Mouse (Mus musculus) intestine, postnatal 0 days (tissue): Measurements from ENCODE around the gene Rgs3. TPM values are rescaled to one million over a fixed set of nuclear protein-coding genes. Genes with fewer than 3 reads are reported as not detected.

Experiments
- ATAC-seq: fragments of 200-750 bp; cut with Nextera tagmentation; 2 replicates; pipeline ENCODE4 v1.8.0; 2017; ENCODE audit warnings: mild to moderate bottlenecking, moderate TSS enrichment, moderate library complexity
- H3K27ac ChIP-seq: fragments of 300-500 bp; sonication (generic); 2 replicates; pipeline ENCODE4 v1.5.1; 2014; ENCODE audit warnings: mild to moderate bottlenecking, low read depth, low read length, moderate library complexity
- H3K27me3 ChIP-seq: fragments of 300-500 bp; sonication (generic); replicated peaks from 2 replicates; pipeline ENCODE4 v1.6.1; 2014; ENCODE audit warnings: low read length, mixed read lengths; ENCODE audit not compliant: control insufficient read depth, insufficient read depth
- H3K36me3 ChIP-seq: fragments of 300-500 bp; sonication (generic); 2 replicates; pipeline ENCODE4 v1.6.1; 2014; ENCODE audit warnings: mild to moderate bottlenecking, moderate library complexity; ENCODE audit not compliant: control insufficient read depth, insufficient read depth
- H3K4me1 ChIP-seq: fragments of 300-500 bp; sonication (generic); replicated peaks from 2 replicates; pipeline ENCODE4 v1.6.1; 2014; ENCODE audit warnings: antibody characterized with exemption, low read length, mixed read lengths; ENCODE audit not compliant: control insufficient read depth, insufficient read depth
- H3K4me2 ChIP-seq: fragments of 300-500 bp; sonication (generic); replicated peaks from 2 replicates; pipeline ENCODE4 v1.6.1; 2014; ENCODE audit warnings: low read depth, mild to moderate bottlenecking, moderate library complexity
- H3K4me3 ChIP-seq: fragments of 300-500 bp; sonication (generic); 2 replicates; pipeline ENCODE4 v1.5.1; 2014; ENCODE audit warnings: low read depth, low read length
- H3K9ac ChIP-seq: fragments of 300-500 bp; sonication (generic); 2 replicates; pipeline ENCODE4 v1.6.1; 2014; ENCODE audit warnings: mild to moderate bottlenecking, low read depth, low read length
- H3K9me3 ChIP-seq: fragments of 300-500 bp; sonication (generic); 2 replicates; pipeline ENCODE4 v1.6.1; 2016; ENCODE audit warnings: mixed run types; ENCODE audit not compliant: control insufficient read depth
- CTCF ChIP-seq: sonication (generic); IDR thresholded peaks from 2 replicates; pipeline ENCODE4 v1.5.1; 2016; ENCODE audit warnings: low read depth, mild to moderate bottlenecking, control low read depth, antibody characterized with exemption, moderate library complexity
- WGBS: fragments of 180-500 bp; shearing (Covaris S2); extraction: QIAGEN DNeasy Blood & Tissue Kit; methylation state at CpG from one replicate; pipeline ENCODE4 v1.1.7; 2014; 5-methylcytosine and 5-hydroxymethylcytosine counted together
- polyA plus RNA-seq: library from polyadenylated mRNA; unstranded; fragments of >200 nt; fragmentation: Nextera tagmentation; extraction: Ambion mirVana; gene quantifications from 2 replicates; pipeline ENCODE4 v1.2.1, GENCODE M21; 2015

Rgs3 gene
- polyA plus RNA-seq, 1 experiment from 2014 or later = 30.1 TPM

GRCm38 (mm10) chr4:62516579-62516978, 43.1 kb upstream of the Rgs3 start:
- no peak overlapping the region for H3K4me3 ChIP-seq
- no peaks in the 10 kb centered on the region for H3K9me3 ChIP-seq
- peak overlapping the region; percentile 89 for H3K4me2 ChIP-seq
- no peaks in the 10 kb centered on the region for H3K27me3 ChIP-seq
- 24% methylated on average over 1 of the region's 1 CpGs for WGBS
- peaks cover 11% of the 10 kb centered on the region for H3K4me1 ChIP-seq
- ATAC-seq = peak; percentile 35; the same call in 1 of the 2 replicates
- H3K9ac ChIP-seq = no peak overlapping the region
- H3K36me3 ChIP-seq = peaks cover 27% of the 10 kb centered on the region
- TF ChIP-seq CTCF = no peak
- peak overlapping the region; percentile 82 for H3K27ac ChIP-seq

GRCm38 (mm10) chr4:62517046-62517445, 42.6 kb upstream of the Rgs3 start:
- Histone ChIP-seq H3K36me3 (peaks cover 22% of the 10 kb centered on the region), H3K4me3 (no peak overlapping the region), H3K27me3 (no peaks in the 10 kb centered on the region), H3K27ac (peak overlapping the region; percentile 82), H3K9me3 (no peaks in the 10 kb centered on the region), H3K4me1 (peaks cover 11% of the 10 kb centered on the region), H3K4me2 (peak overlapping the region; percentile 89), H3K9ac (no peak overlapping the region)
- WGBS = 45% methylated on average over 8 of the region's 8 CpGs
- ATAC-seq = peak; percentile 25
- TF ChIP-seq CTCF = no peak

- H3K27ac ChIP-seq = peak overlapping the region; percentile 82
- ATAC-seq = no peak
- peak overlapping the region; percentile 74 for H3K4me3 ChIP-seq
- WGBS = 43% methylated on average over 10 of the region's 10 CpGs
- no peaks in the 10 kb centered on the region for H3K9me3 ChIP-seq
- peak overlapping the region; percentile 89 for H3K4me2 ChIP-seq
- peak overlapping the region; percentile 81; the same call in 1 of the 2 replicates for H3K9ac ChIP-seq
- H3K27me3 ChIP-seq = no peaks in the 10 kb centered on the region
- TF ChIP-seq CTCF = no peak
- H3K36me3 ChIP-seq = peaks cover 15% of the 10 kb centered on the region
- H3K4me1 ChIP-seq = peaks cover 11% of the 10 kb centered on the region
Measured at GRCm38 (mm10) chr4:62517538-62518415, 41.9 kb upstream of the Rgs3 start.

GRCm38 (mm10) chr4:62518416-62519121, 41.1 kb upstream of the Rgs3 start:
- no peaks in the 10 kb centered on the region for H3K9me3 ChIP-seq
- no peaks in the 10 kb centered on the region for H3K27me3 ChIP-seq
- peak overlapping the region; percentile 82 for H3K27ac ChIP-seq
- peak overlapping the region; percentile 81 for H3K9ac ChIP-seq
- peaks cover 7% of the 10 kb centered on the region; the same call in 1 of the 2 replicates for H3K36me3 ChIP-seq
- peak overlapping the region; percentile 74 for H3K4me3 ChIP-seq
- 22% methylated on average over 13 of the region's 13 CpGs for WGBS
- ATAC-seq = peak; percentile 26
- peaks cover 11% of the 10 kb centered on the region for H3K4me1 ChIP-seq
- TF ChIP-seq CTCF = peak; percentile 27; the same call in 1 of the 2 replicates
- H3K4me2 ChIP-seq = peak overlapping the region; percentile 89

GRCm38 (mm10) chr4:62519122-62519848, 40.4 kb upstream of the Rgs3 start:
- H3K36me3 ChIP-seq = no peaks in the 10 kb centered on the region; the same call in 1 of the 2 replicates
- peak overlapping the region; percentile 74 for H3K4me3 ChIP-seq
- H3K9ac ChIP-seq = peak overlapping the region; percentile 81
- peak overlapping the region; percentile 89 for H3K4me2 ChIP-seq
- peaks cover 11% of the 10 kb centered on the region for H3K4me1 ChIP-seq
- TF ChIP-seq CTCF = no peak
- 2% methylated on average over 26 of the region's 26 CpGs for WGBS
- H3K9me3 ChIP-seq = no peaks in the 10 kb centered on the region
- ATAC-seq = peak; percentile 39
- peak overlapping the region; percentile 82 for H3K27ac ChIP-seq
- H3K27me3 ChIP-seq = no peaks in the 10 kb centered on the region
